Mouse (Mus musculus): ENCODE results near the gene Fgfr2. TPM values are rescaled to one million over a fixed set of nuclear protein-coding genes. Genes with fewer than 3 reads are reported as not detected.

Gene Fgfr2
- polyA plus RNA-seq, 1 experiment from 2014 or later = 92.0 TPM

DNA sequence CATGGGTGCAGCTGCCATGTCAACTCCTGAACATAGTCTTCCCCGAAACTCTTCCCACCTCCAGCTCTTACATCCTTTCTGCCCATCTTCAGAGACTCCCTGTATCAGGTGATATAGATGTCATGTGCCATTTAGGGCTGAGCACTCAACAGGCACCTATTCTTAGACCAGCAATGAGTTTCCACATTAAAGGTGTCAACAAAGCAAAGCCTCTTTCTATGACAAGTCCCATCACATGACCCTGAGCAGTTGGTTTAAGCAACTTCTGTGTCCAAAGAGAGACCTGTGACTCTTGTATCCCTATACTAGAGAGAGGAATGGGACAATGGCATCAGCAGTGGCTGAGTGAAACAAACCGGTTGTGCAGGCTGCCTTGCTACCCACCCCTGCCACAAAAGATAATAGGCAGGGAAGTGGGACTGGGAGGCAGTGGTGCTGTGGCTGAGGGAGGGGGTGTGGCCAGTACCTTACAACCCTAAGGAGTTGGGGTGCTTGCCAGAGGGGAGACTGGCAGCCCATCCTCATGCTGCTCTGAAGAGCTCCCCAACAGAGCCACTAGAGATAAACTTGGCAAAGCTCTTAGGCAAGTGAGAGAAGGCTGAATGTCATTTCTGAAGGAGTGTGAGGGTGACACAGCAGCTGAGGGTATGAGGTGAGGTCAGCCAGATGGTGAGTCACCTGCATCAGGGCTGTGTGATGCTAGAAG lies 222.2 kb downstream of the Fgfr2 start:
- Histone ChIP-seq H3K4me1 (ENCODE audit: control insufficient read depth, insufficient read depth, low read length) (no peaks in the 10 kb centered on the region), H3K27me3 (ENCODE audit: control insufficient read depth, insufficient read depth, low read length) (no peaks in the 10 kb centered on the region), H3K4me2 (no peak overlapping the region), H3K36me3 (ENCODE audit: control insufficient read depth, insufficient read depth, low read length) (no peaks in the 10 kb centered on the region), H3K9me3 (ENCODE audit: control insufficient read depth, low read length) (no peaks in the 10 kb centered on the region), H3K4me3 (ENCODE audit: low read depth, low read length) (no peak overlapping the region), H3K27ac (ENCODE audit: low read depth, low read length) (no peak overlapping the region), H3K9ac (ENCODE audit: low read length) (no peak overlapping the region)
- 70% methylated on average over 2 of the region's 2 CpGs for WGBS
- DNase-seq (ENCODE audit: low spot score, missing footprints) (peak; percentile 75), ATAC-seq (ENCODE audit: low FRiP score) (no peak)

DNA sequence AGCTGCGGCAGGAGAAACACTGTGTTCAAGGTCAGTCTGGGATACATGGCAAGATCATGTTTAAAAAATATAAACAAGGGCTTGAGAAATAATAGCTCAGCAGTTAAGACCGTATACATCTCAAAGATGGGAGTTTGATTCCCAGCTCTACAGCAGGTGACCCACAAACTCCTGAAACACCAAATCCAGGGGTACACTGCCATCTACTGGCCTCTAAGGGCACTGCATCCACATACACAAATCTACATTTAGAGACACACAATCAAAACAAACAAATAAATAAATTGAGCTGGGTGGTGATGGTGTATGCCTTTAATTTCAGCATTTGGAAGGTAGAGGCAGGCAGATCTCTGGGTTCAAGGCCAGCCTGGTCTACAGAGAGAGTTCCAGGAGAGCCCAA lies 224.9 kb downstream of the Fgfr2 start:
- no peak overlapping the region for H3K27ac ChIP-seq (ENCODE audit: low read depth, low read length)
- no peak overlapping the region for H3K4me2 ChIP-seq
- H3K4me3 ChIP-seq (ENCODE audit: low read depth, low read length) = no peak overlapping the region
- DNase-seq (ENCODE audit: low spot score, missing footprints) = peak; percentile 85
- no peaks in the 10 kb centered on the region for H3K36me3 ChIP-seq (ENCODE audit: control insufficient read depth, insufficient read depth, low read length)
- no peaks in the 10 kb centered on the region for H3K4me1 ChIP-seq (ENCODE audit: control insufficient read depth, insufficient read depth, low read length)
- WGBS = 93% methylated on average over 2 of the region's 2 CpGs
- no peaks in the 10 kb centered on the region for H3K27me3 ChIP-seq (ENCODE audit: control insufficient read depth, insufficient read depth, low read length)
- ATAC-seq (ENCODE audit: low FRiP score) = no peak
- H3K9ac ChIP-seq (ENCODE audit: low read length) = no peak overlapping the region
- no peaks in the 10 kb centered on the region; the same call in 1 of the 2 replicates for H3K9me3 ChIP-seq (ENCODE audit: control insufficient read depth, low read length)

DNA sequence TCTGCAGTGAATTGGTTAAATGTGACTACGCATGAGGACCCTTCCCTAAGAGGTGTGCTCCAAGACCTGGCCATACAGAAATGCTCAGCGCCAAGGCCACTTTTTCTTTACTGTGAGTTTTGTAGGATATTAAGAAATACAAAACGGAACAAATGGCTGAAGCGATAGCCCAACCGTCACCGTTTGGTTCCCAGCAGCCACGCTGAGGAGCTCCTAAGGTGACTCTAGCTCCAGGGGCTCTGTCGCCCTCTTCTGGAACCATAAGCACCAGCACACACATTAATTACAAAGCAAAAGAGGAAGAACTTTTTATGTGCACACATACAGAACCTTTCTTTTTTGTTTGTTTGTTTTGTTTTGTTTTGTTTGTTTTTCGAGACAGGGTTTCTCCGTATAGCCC lies 225.9 kb downstream of the Fgfr2 start:
- Histone ChIP-seq H3K4me1 (ENCODE audit: control insufficient read depth, insufficient read depth, low read length) (no peaks in the 10 kb centered on the region), H3K9me3 (ENCODE audit: control insufficient read depth, low read length) (no peaks in the 10 kb centered on the region; the same call in 1 of the 2 replicates), H3K4me2 (no peak overlapping the region), H3K9ac (ENCODE audit: low read length) (no peak overlapping the region), H3K36me3 (ENCODE audit: control insufficient read depth, insufficient read depth, low read length) (no peaks in the 10 kb centered on the region), H3K4me3 (ENCODE audit: low read depth, low read length) (no peak overlapping the region), H3K27ac (ENCODE audit: low read depth, low read length) (no peak overlapping the region), H3K27me3 (ENCODE audit: control insufficient read depth, insufficient read depth, low read length) (no peaks in the 10 kb centered on the region)
- WGBS = 82% methylated on average over 10 of the region's 10 CpGs
- ATAC-seq (ENCODE audit: low FRiP score) (no peak), DNase-seq (ENCODE audit: low spot score, missing footprints) (no peak)

DNA sequence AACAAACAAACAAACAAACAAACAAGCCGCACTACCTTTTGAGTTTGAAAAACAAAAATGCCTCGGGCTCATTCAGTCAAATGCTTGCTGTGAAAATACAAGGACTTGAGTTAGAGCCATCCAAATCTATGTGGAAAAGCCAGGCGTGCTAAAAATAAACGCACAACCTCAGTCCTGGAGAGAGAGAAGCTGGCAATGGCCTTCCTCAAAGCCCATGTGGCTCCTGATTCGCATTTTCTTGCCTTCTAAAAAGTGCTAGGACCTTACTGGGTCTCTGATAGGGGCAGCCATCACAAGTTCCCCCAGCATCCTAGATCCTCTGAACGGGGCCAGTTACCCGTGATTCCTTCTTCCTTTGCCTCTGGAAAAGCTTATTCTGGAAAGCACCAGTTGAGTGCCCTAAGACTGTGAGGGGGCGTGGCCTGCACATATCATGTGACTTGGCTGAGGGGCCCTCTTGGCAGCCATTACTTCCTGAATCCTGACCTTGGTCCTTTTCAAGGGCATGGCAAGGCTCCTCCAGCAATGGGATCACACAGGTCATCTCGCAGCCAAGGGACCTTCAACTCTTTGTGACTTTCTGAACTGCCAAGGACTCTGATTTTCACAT lies 226.8 kb downstream of the Fgfr2 start:
- no peak for ATAC-seq (ENCODE audit: low FRiP score)
- Histone ChIP-seq H3K36me3 (ENCODE audit: control insufficient read depth, insufficient read depth, low read length) (no peaks in the 10 kb centered on the region), H3K9ac (ENCODE audit: low read length) (no peak overlapping the region), H3K4me2 (no peak overlapping the region), H3K9me3 (ENCODE audit: control insufficient read depth, low read length) (no peaks in the 10 kb centered on the region; the same call in 1 of the 2 replicates), H3K4me1 (ENCODE audit: control insufficient read depth, insufficient read depth, low read length) (no peaks in the 10 kb centered on the region), H3K27ac (ENCODE audit: low read depth, low read length) (no peak overlapping the region), H3K4me3 (ENCODE audit: low read depth, low read length) (no peak overlapping the region), H3K27me3 (ENCODE audit: control insufficient read depth, insufficient read depth, low read length) (no peaks in the 10 kb centered on the region)
- 88% methylated on average over 9 of the region's 9 CpGs for WGBS
- DNase-seq (ENCODE audit: low spot score, missing footprints) = no peak

DNA sequence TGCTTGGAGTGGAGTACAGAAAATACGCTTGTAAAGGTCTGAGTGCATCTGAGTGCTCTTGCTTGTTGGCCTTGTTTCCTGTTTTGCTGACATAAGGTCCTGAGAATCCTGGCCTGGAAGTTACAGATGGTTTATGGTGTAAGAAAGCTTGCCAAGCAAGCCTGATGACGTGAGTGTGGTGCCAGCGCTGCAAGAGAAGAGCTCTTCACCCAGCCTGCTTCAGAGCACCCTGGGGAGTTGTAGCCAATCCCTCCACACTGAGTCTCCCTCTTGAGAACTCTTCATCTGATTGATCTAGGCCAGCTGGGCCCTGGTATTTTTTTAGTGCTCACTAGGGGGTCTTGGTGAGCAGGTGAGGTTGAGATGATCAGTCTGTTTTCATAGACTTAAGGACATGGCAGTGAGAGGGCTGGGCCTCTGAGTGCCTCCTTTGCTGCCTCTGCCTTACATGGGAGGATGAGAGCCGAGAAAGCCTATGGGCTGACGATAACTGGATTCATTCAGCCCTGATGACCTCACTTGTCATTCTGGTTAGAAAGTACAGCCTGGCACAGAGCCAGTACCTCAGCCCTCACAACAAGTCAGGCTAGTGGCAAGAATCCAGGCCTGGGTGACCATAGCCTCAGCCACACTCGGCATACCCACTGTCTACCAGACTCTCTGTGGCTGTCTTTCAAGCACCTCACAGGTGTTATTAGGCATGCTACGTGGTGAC lies 228.2 kb downstream of the Fgfr2 start:
- Histone ChIP-seq H3K27ac (ENCODE audit: low read depth, low read length) (no peak overlapping the region), H3K9ac (ENCODE audit: low read length) (no peak overlapping the region), H3K4me3 (ENCODE audit: low read depth, low read length) (no peak overlapping the region), H3K9me3 (ENCODE audit: control insufficient read depth, low read length) (no peaks in the 10 kb centered on the region; the same call in 1 of the 2 replicates), H3K4me2 (no peak overlapping the region), H3K36me3 (ENCODE audit: control insufficient read depth, insufficient read depth, low read length) (no peaks in the 10 kb centered on the region), H3K4me1 (ENCODE audit: control insufficient read depth, insufficient read depth, low read length) (no peaks in the 10 kb centered on the region), H3K27me3 (ENCODE audit: control insufficient read depth, insufficient read depth, low read length) (no peaks in the 10 kb centered on the region)
- DNase-seq (ENCODE audit: low spot score, missing footprints) (no peak), ATAC-seq (ENCODE audit: low FRiP score) (no peak)
- WGBS = 87% methylated on average over 7 of the region's 7 CpGs

DNA sequence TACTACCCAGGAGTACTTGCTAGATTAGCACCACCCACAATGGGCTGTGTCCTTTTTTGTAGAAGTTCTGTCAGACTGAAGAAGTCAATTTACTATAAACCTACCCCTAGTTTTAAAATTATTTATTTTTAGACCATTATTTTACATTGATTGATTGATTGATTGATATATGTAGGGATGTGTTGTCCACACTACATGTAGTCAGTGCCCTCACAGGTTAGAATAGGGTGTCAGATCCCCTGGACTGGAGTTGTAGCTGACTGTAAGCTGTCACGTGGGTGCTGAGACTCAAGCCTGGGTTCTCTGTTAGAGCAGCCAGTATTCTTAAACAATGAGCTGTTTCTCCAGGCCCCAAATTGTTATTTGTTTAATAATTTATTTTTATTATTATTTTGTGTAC lies 229.8 kb downstream of the Fgfr2 start:
- H3K9ac ChIP-seq (ENCODE audit: low read length) = no peak overlapping the region
- H3K27me3 ChIP-seq (ENCODE audit: control insufficient read depth, insufficient read depth, low read length) = no peaks in the 10 kb centered on the region
- no peaks in the 10 kb centered on the region; the same call in 1 of the 2 replicates for H3K9me3 ChIP-seq (ENCODE audit: control insufficient read depth, low read length)
- H3K27ac ChIP-seq (ENCODE audit: low read depth, low read length) = no peak overlapping the region
- 83% methylated on average over 1 of the region's 1 CpGs for WGBS
- H3K4me2 ChIP-seq = no peak overlapping the region
- no peaks in the 10 kb centered on the region for H3K4me1 ChIP-seq (ENCODE audit: control insufficient read depth, insufficient read depth, low read length)
- DNase-seq (ENCODE audit: low spot score, missing footprints) (no peak), ATAC-seq (ENCODE audit: low FRiP score) (no peak)
- no peaks in the 10 kb centered on the region for H3K36me3 ChIP-seq (ENCODE audit: control insufficient read depth, insufficient read depth, low read length)
- no peak overlapping the region for H3K4me3 ChIP-seq (ENCODE audit: low read depth, low read length)

DNA sequence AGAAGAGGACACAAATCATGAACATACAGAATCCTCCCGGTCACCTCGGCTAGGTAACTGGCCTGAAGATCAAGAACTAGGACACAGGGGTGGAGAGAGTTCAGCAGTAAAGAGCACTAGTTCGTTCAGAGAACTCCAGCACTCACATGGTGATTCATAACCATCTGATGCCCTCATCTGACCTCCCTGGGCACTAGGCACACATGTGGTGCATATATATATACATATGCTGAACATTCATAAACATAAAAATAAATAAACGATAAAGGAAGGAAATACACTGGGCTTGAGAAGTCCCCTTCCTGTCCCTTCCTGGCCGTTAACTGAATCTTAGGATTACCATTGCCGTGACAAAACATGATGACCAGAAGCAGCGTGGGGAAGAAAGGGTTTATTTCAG lies 230.3 kb downstream of the Fgfr2 start:
- peak; percentile 51 for DNase-seq (ENCODE audit: low spot score, missing footprints)
- H3K4me1 ChIP-seq (ENCODE audit: control insufficient read depth, insufficient read depth, low read length) = no peaks in the 10 kb centered on the region
- H3K4me2 ChIP-seq = no peak overlapping the region
- H3K27ac ChIP-seq (ENCODE audit: low read depth, low read length) = no peak overlapping the region
- 78% methylated on average over 7 of the region's 7 CpGs for WGBS
- H3K36me3 ChIP-seq (ENCODE audit: control insufficient read depth, insufficient read depth, low read length) = no peaks in the 10 kb centered on the region
- no peak for ATAC-seq (ENCODE audit: low FRiP score)
- H3K9me3 ChIP-seq (ENCODE audit: control insufficient read depth, low read length) = no peaks in the 10 kb centered on the region; the same call in 1 of the 2 replicates
- no peaks in the 10 kb centered on the region for H3K27me3 ChIP-seq (ENCODE audit: control insufficient read depth, insufficient read depth, low read length)
- no peak overlapping the region for H3K4me3 ChIP-seq (ENCODE audit: low read depth, low read length)
- no peak overlapping the region for H3K9ac ChIP-seq (ENCODE audit: low read length)

DNA sequence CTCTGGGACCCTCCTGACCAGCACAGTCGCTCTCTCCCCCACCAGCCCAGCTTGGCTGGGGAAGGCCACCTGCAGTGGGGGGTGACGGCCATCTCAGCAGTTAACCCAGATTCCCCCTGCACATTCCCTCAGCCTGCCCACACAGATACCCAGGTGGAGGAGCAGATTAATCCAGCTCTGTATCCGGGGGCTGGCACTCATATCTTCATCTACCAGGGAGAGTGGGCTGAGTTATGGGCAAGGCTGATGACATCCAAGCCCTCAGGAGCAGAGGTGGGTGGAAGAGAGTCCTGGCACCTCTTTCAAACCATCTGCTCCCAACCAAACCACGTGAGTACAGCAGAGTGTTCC lies 230.9 kb downstream of the Fgfr2 start:
- ATAC-seq (ENCODE audit: low FRiP score) (no peak), DNase-seq (ENCODE audit: low spot score, missing footprints) (no peak)
- Histone ChIP-seq H3K4me3 (ENCODE audit: low read depth, low read length) (no peak overlapping the region), H3K27ac (ENCODE audit: low read depth, low read length) (no peak overlapping the region), H3K27me3 (ENCODE audit: control insufficient read depth, insufficient read depth, low read length) (no peaks in the 10 kb centered on the region), H3K9me3 (ENCODE audit: control insufficient read depth, low read length) (no peaks in the 10 kb centered on the region; the same call in 1 of the 2 replicates), H3K9ac (ENCODE audit: low read length) (no peak overlapping the region), H3K4me2 (no peak overlapping the region), H3K4me1 (ENCODE audit: control insufficient read depth, insufficient read depth, low read length) (no peaks in the 10 kb centered on the region), H3K36me3 (ENCODE audit: control insufficient read depth, insufficient read depth, low read length) (no peaks in the 10 kb centered on the region)
- 53% methylated on average over 4 of the region's 4 CpGs for WGBS
